Mouse (Mus musculus): Measurements from ENCODE around the gene Cdk5rap2.

- TF ChIP-seq POLR2A (IDR thresholded peaks at IDR 0.05; ENCODE audit: borderline replicate concordance, insufficient read depth, low read length) = no peak
- no peak for TF ChIP-seq CTCF (IDR thresholded peaks at IDR 0.05; ENCODE audit: borderline replicate concordance, insufficient read depth, low read depth, low read length)
Measured at GRCm38 (mm10) chr4:70261315-70261714, 148.9 kb downstream of the Cdk5rap2 start.

Measured in cerebellum, adult 2 months (tissue).